Mouse (Mus musculus) lung, adult 2 months (tissue): ENCODE data around the gene Sparcl1. TPM values are rescaled to one million over a fixed set of nuclear protein-coding genes. Genes with fewer than 3 reads are reported as not detected.

Experiments used
- DNase-seq: peaks from one replicate; pipeline ENCODE4 v3.0.0; 2022
- H3K4me1 ChIP-seq: fragments of 200-500 bp; 2 replicates; pipeline ENCODE4 v1.6.1; 2011; ENCODE audit warnings: low read length; ENCODE audit not compliant: control insufficient read depth, insufficient read depth
- H3K4me3 ChIP-seq: fragments of 200-500 bp; replicated peaks from 2 replicates; pipeline ENCODE3; 2011; ENCODE audit warnings: low read depth, mild to moderate bottlenecking, control low read depth, low read length; ENCODE audit errors: extremely low read depth
- CTCF ChIP-seq: fragments of 200-500 bp; IDR thresholded peaks from 2 replicates; pipeline ENCODE4 v1.5.1; 2011; ENCODE audit warnings: mild to moderate bottlenecking, low read length, control low read depth; ENCODE audit not compliant: insufficient read depth
- POLR2A ChIP-seq: fragments of 200-500 bp; IDR thresholded peaks from 2 replicates; pipeline ENCODE4 v1.6.1; 2011; ENCODE audit warnings: low read depth, mild to moderate bottlenecking, control low read depth, low read length, borderline replicate concordance; ENCODE audit errors: extremely low read depth
- WGBS: fragments of 180-500 bp; shearing (Covaris S2); methylation state at CpG from one replicate; pipeline ENCODE4 v1.1.7; 2018; 5-methylcytosine and 5-hydroxymethylcytosine counted together
- polyA plus RNA-seq: library from polyadenylated mRNA; depleted of rRNA; stranded (reverse); fragments of >200 nt; gene quantifications from 2 replicates; pipeline ENCODE4 v1.2.3, GENCODE M21; 2012; rRNA removed

The Sparcl1 gene
- polyA plus RNA-seq, 1 experiment, result 298 TPM

DNA sequence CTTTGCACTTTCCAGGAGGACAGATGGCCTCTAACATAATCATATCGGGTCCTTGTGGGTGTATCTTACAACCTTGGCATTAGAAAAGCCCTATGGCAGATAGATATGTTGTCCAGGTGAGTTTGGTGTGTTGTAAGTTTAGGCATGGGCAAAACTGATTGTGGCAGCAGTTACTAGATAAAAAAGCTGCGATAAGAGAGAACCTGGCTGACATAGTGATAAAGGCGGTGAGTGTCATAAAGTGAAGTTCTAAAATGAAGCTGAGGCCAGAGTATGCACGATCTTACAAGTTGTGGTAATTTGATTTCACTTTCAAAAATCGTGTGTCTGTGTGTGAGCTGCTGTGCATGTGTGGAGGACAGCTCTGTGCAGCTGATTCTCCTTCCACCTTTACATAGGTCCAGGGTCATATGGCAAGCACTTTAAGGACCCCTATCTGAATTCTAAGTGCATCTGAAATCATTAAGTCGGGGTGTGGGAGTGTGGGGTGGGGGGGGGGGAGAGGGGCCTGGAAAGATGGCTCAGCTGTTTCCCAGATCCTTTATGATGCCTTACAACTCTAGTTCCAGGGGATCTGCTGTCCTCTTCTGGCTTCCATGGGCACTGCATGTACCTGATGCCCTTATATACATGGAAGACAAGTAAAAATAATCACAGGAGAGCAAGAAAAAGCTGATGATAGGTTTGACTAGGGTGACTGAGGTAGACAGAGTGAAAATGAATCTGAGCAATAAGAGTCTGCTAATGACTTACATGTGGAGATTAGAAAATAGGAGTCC lies 74.2 kb downstream of the Sparcl1 start:
- Histone ChIP-seq H3K4me3 (no peak overlapping the region), H3K4me1 (no peaks in the 10 kb centered on the region; the same call in 1 of the 2 replicates)
- peak; percentile 56 for DNase-seq
- TF ChIP-seq POLR2A, result no peak
- TF ChIP-seq CTCF, result peak; percentile 58
- 62% methylated on average over 6 of the region's 6 CpGs for whole genome bisulfite sequencing

- H3K4me1 ChIP-seq, result no peaks in the 10 kb centered on the region; the same call in 1 of the 2 replicates
- no peak for DNase-seq
- no peak for TF ChIP-seq CTCF
- no peak for TF ChIP-seq POLR2A
- 73% methylated on average over 1 of the region's 1 CpGs for WGBS
- no peak overlapping the region for H3K4me3 ChIP-seq
These were observed 76.8 kb downstream of the Sparcl1 start for GRCm38 (mm10) chr5:104036686-104037085.

DNA sequence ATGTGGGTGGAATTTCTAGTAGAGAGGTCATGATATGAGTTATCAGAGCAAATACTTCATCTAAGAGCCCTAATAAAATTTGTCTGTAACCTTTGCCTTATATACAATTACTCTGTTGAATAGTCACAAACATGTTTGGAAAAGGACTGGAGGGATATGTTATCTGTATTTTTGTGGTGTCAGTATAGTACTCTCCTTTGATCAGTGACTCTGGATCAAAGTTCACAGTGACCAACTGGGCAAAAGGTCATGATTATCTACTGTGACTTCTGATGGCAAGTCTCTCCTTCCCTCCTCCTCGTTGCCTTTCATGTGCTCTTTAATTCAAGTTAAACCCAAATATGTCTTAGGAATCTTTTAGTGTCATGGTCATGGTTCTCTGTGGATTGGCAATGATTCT lies 77.7 kb downstream of the Sparcl1 start:
- TF ChIP-seq CTCF (no peak), POLR2A (no peak)
- WGBS, result 26% methylated on average over 1 of the region's 1 CpGs
- Histone ChIP-seq H3K4me3 (no peak overlapping the region), H3K4me1 (no peaks in the 10 kb centered on the region; the same call in 1 of the 2 replicates)
- DNase-seq, result no peak

- no peak for TF ChIP-seq CTCF
- TF ChIP-seq POLR2A, result no peak
- Histone ChIP-seq H3K4me1 (no peaks in the 10 kb centered on the region; the same call in 1 of the 2 replicates), H3K4me3 (no peak overlapping the region)
- DNase-seq, result no peak
These were observed 78.5 kb downstream of the Sparcl1 start for GRCm38 (mm10) chr5:104035066-104035465.

DNA sequence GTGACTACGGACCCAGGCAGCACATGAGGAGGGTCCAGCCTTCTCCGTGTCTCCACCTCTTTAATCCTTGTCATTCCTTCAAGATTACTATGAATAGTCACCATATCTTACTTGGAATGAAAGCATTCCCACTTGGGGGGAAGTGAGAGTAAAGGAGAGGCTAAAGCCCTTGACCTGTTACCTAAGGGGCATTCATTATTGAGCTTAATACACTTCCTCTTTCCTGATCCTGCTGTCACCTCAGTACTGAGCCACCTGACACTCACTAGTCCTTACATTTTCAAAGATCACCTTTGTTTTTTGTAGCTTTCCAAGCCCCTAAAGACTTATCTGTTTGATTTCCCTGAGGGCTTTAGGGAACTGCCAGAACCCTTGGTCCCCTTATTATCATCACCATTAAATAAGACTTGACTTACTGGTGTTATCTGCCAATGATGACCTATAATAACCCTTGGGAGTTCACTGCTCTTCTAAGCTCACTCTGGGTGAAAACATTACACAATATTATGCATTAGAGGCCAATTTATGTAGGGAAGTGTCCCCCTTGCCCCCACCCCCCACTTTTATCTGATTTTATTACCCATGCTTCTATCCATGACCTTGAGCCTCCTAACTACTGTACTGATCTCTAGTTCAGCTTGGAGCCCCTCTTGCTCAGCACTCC lies 81.0 kb downstream of the Sparcl1 start:
- 70% methylated on average over 2 of the region's 2 CpGs for WGBS
- TF ChIP-seq POLR2A, result no peak
- no peak for TF ChIP-seq CTCF
- Histone ChIP-seq H3K4me3 (no peak overlapping the region), H3K4me1 (no peaks in the 10 kb centered on the region)
- DNase-seq, result no peak

Other genes with a start within 250 kb of the Sparcl1 start
- 5.0 and 9.0 TPM in 2 replicates for gene Klhl8, start 202.5 kb downstream of the Sparcl1 start, polyA plus RNA-seq
- 0.14 TPM in 1 of 2 replicates, not detected in the other for gene Hsd17b13, start 136.3 kb downstream of the Sparcl1 start, polyA plus RNA-seq
- gene Hsd17b11, start 91.8 kb downstream of the Sparcl1 start, polyA plus RNA-seq, result 39.8 and 53.1 TPM in 2 replicates
- 51.1 and 61.6 TPM in 2 replicates for gene Nudt9, start 67.4 kb downstream of the Sparcl1 start, polyA plus RNA-seq
- not detected in 2 replicates for gene Gm17660, start 36.1 kb downstream of the Sparcl1 start, polyA plus RNA-seq
- gene Dspp, start 57.0 kb upstream of the Sparcl1 start, polyA plus RNA-seq, result not detected in 2 replicates
- not detected in 2 replicates for gene Dmp1, start 88.9 kb upstream of the Sparcl1 start, polyA plus RNA-seq
- not detected in 2 replicates for gene Ibsp, start 185.4 kb upstream of the Sparcl1 start, polyA plus RNA-seq
- not detected in 2 replicates for gene Mepe, start 211.6 kb upstream of the Sparcl1 start, polyA plus RNA-seq